Mouse (Mus musculus) thymus, postnatal 25 days (tissue): ENCODE measurements around the gene Mettl25.

Experiments
- DNase-seq: peaks from one replicate; pipeline ENCODE4 v3.0.0; 2022

Mettl25 gene

GRCm38 (mm10) chr10:105746019-105746418 is 95.2 kb downstream of the Mettl25 start:
- no peak for DNase-seq

- no peak for DNase-seq
Measured at GRCm38 (mm10) chr10:105741736-105742135, 99.4 kb downstream of the Mettl25 start.

- no peak for DNase-seq
Measured at GRCm38 (mm10) chr10:105738942-105739341, 102.2 kb downstream of the Mettl25 start.

- DNase-seq, result no peak
Measured at GRCm38 (mm10) chr10:105727798-105728197, 113.4 kb downstream of the Mettl25 start.

GRCm38 (mm10) chr10:105727353-105727752 is 113.8 kb downstream of the Mettl25 start:
- no peak for DNase-seq

- no peak for DNase-seq
Measured at GRCm38 (mm10) chr10:105714844-105715243, 126.3 kb downstream of the Mettl25 start.

GRCm38 (mm10) chr10:105714366-105714765 is 126.8 kb downstream of the Mettl25 start:
- DNase-seq, result no peak

GRCm38 (mm10) chr10:105713222-105713621 is 128.0 kb downstream of the Mettl25 start:
- no peak for DNase-seq
